Mouse (Mus musculus): ENCODE results near the gene Ccdc69. TPM values are rescaled to one million over a fixed set of nuclear protein-coding genes. Genes with fewer than 3 reads are reported as not detected.

The Ccdc69 gene
- polyA plus RNA-seq, 1 experiment from 2014 or later: 0.49 TPM

DNA sequence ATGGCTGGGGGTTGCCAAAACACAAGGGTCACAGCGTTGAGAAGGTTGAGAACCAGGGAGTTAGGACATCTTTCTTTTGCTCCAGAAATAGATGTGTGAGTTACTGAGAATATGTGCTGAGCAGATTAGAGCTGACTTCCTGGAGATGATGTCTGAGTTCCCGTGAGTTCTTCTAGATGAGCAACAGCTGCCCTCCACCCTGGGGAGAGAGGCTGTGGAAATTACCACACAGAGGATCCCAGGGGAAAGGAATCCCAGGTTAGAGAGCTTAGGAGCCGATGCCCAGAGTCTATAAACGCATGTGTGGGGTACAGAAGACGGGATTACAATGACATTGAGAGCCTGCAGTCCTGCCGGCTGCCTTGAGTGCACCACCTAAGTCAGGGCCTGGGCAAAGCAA, 59.9 kb downstream of the Ccdc69 start:
- no peak for ATAC-seq (ENCODE audit: low FRiP score, low read depth)
- Histone ChIP-seq H3K4me1 (replicated peaks) (peaks cover 48% of the 10 kb centered on the region), H3K4me2 (no peak overlapping the region), H3K9ac (no peak overlapping the region), H3K36me3 (no peaks in the 10 kb centered on the region), H3K9me3 (no peaks in the 10 kb centered on the region), H3K4me3 (no peak overlapping the region), H3K27me3 (no peaks in the 10 kb centered on the region), H3K27ac (replicated peaks) (no peak overlapping the region)
- 77% methylated on average over 6 of the region's 6 CpGs for WGBS

DNA sequence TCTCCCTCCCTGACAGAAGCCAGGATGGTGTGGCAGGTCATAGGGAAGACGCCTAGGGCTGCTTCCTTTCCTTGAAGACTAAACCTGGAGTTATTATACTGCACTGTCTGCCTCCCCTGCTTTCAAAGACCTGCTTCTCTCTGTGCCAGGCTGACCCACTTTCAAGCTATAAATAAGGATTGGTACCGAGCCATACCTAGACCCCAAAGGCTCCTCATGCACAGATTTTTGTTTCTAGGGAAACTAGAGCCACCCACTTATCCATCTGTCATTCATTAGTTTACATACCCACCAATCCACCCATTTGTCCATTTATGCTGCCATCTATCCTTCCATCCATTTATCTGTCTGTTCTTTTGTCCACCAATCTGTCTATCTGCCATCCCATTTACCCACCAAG, 60.7 kb downstream of the Ccdc69 start:
- no peak overlapping the region for H3K4me3 ChIP-seq
- no peak overlapping the region for H3K9ac ChIP-seq
- no peak overlapping the region for H3K27ac ChIP-seq (replicated peaks)
- no peak overlapping the region for H3K4me2 ChIP-seq
- H3K27me3 ChIP-seq: no peaks in the 10 kb centered on the region
- WGBS: 70% methylated on average over 2 of the region's 2 CpGs
- ATAC-seq (ENCODE audit: low FRiP score, low read depth): no peak
- no peaks in the 10 kb centered on the region for H3K9me3 ChIP-seq
- no peaks in the 10 kb centered on the region for H3K36me3 ChIP-seq
- H3K4me1 ChIP-seq (replicated peaks): peaks cover 40% of the 10 kb centered on the region

GRCm38 (mm10) chr11:55016758-55017157, 61.2 kb downstream of the Ccdc69 start:
- no peaks in the 10 kb centered on the region for H3K9me3 ChIP-seq
- no peak overlapping the region for H3K4me3 ChIP-seq
- no peaks in the 10 kb centered on the region for H3K36me3 ChIP-seq
- H3K27ac ChIP-seq (replicated peaks): no peak overlapping the region
- H3K27me3 ChIP-seq: no peaks in the 10 kb centered on the region
- no peak for ATAC-seq (ENCODE audit: low FRiP score, low read depth)
- no peak overlapping the region for H3K9ac ChIP-seq
- peaks cover 36% of the 10 kb centered on the region for H3K4me1 ChIP-seq (replicated peaks)
- WGBS: 30% methylated on average over 1 of the region's 1 CpGs
- H3K4me2 ChIP-seq: no peak overlapping the region

DNA sequence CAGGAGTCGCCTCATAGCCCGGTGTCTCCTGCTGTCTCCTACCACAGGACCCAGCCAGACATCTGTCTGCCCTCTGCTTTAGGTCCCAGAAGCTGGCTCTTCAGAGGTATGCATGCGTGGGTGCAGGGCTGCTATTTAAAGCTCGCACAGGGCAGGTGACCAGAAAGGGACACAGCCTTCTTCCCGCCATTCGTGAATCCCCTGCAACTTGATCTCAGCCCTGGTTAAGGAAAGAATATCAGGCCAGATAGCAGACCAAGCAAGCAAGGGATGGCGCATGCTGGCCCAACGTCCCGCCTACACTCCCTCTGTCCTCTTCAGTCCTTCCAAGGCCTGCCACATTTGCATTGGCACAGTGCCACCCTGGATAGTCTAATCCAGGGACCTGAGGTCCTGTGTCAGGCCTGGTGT, 62.1 kb downstream of the Ccdc69 start:
- Histone ChIP-seq H3K36me3 (peaks cover 5% of the 10 kb centered on the region), H3K4me2 (no peak overlapping the region), H3K27me3 (no peaks in the 10 kb centered on the region), H3K9me3 (no peaks in the 10 kb centered on the region), H3K9ac (no peak overlapping the region), H3K4me1 (replicated peaks) (peaks cover 26% of the 10 kb centered on the region), H3K4me3 (no peak overlapping the region), H3K27ac (replicated peaks) (peak overlapping the region; percentile 81)
- 62% methylated on average over 9 of the region's 9 CpGs for WGBS
- ATAC-seq (ENCODE audit: low FRiP score, low read depth): peak; percentile 80; the same call in 1 of the 2 replicates

DNA sequence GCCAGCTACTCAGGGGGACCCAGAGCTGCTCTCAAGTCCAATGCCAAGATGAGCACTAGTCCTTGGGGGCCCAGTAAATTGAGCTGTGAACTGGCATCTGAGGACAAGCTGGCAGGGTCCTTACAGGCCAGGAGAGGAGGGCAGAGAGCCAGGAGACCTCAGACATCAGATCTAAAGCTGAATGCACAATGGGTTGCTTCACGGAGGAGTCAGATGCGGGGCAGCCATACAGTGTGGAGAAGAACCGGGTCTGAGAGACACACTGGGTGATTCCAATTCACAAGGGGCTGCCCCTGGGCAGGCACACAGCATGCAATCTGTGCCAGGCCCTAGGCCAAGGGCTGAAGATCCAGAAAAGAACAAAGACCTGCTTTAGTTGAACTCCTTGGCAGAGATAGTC, 62.7 kb downstream of the Ccdc69 start:
- ATAC-seq (ENCODE audit: low FRiP score, low read depth): peak; percentile 80
- WGBS: 27% methylated on average over 3 of the region's 3 CpGs
- peaks cover 26% of the 10 kb centered on the region for H3K4me1 ChIP-seq (replicated peaks)

GRCm38 (mm10) chr11:55013802-55014201, 64.1 kb downstream of the Ccdc69 start:
- no peak for ATAC-seq (ENCODE audit: low FRiP score, low read depth)
- Histone ChIP-seq H3K27ac (replicated peaks) (no peak overlapping the region), H3K27me3 (no peaks in the 10 kb centered on the region), H3K4me3 (no peak overlapping the region), H3K4me2 (no peak overlapping the region), H3K9me3 (no peaks in the 10 kb centered on the region), H3K4me1 (replicated peaks) (peaks cover 26% of the 10 kb centered on the region), H3K9ac (no peak overlapping the region), H3K36me3 (peaks cover 15% of the 10 kb centered on the region)
- WGBS: 75% methylated on average over 6 of the region's 6 CpGs

More for the DNA sequence above, 62.7 kb downstream of the Ccdc69 start:
- Histone ChIP-seq H3K9me3 (no peaks in the 10 kb centered on the region), H3K4me3 (no peak overlapping the region), H3K27me3 (no peaks in the 10 kb centered on the region), H3K4me2 (no peak overlapping the region), H3K27ac (replicated peaks) (peak overlapping the region; percentile 81), H3K9ac (no peak overlapping the region), H3K36me3 (peaks cover 10% of the 10 kb centered on the region)

DNA sequence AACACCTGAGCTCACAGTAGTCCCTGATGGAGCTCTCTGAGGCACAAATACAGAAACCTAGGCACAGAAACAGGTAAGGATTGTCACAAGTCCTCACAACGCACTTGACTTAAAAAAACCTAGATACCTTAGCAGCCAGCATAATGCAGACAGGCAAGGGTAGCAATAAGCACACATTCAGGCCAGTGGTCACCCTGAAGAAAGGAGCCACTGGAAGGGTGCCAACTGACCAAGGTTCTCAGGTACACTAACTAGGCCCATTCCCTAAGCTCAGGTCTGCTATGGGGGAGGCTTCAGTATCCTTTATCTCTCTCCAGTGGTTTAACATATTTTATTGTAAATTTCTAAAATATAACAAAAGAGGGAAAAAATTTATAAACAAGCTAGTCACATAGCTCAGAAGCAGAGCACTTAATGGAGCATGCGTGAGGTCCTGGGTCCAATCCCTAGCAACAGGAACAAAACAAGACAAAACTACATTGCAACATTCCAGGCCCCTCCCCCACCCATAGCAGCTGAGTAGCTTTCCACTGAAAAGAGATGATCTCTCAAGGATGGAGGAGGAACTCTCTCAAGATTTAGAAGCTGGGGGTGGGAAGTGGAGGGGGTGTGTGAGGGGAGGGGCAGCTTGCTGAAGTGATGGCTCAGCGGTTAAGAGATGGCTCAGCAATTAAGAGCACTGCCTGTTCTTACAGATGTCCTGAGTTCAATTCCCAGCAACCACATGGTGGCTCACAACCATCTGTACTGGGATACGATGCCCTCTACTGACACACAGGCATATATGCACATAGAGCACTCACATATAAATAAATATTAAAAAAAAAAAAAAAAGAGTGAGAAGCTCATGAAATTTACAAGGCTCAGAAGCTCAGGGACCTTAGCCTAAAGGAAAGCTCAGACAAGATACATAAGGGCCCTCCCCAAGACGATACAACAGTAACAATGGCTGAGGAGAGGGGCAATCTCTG, 65.1 kb downstream of the Ccdc69 start:
- Histone ChIP-seq H3K9me3 (no peaks in the 10 kb centered on the region), H3K9ac (no peak overlapping the region), H3K36me3 (peaks cover 18% of the 10 kb centered on the region), H3K27me3 (no peaks in the 10 kb centered on the region), H3K27ac (replicated peaks) (no peak overlapping the region), H3K4me1 (replicated peaks) (peaks cover 26% of the 10 kb centered on the region), H3K4me3 (no peak overlapping the region), H3K4me2 (no peak overlapping the region)
- WGBS: 75% methylated on average over 5 of the region's 5 CpGs
- ATAC-seq (ENCODE audit: low FRiP score, low read depth): no peak

- Histone ChIP-seq H3K27ac (replicated peaks) (no peak overlapping the region), H3K4me1 (replicated peaks) (peaks cover 17% of the 10 kb centered on the region), H3K9ac (no peak overlapping the region), H3K9me3 (no peaks in the 10 kb centered on the region), H3K27me3 (no peaks in the 10 kb centered on the region), H3K36me3 (peaks cover 23% of the 10 kb centered on the region), H3K4me3 (no peak overlapping the region), H3K4me2 (no peak overlapping the region)
- ATAC-seq (ENCODE audit: low FRiP score, low read depth): no peak
- 90% methylated on average over 3 of the region's 3 CpGs for WGBS
Observed at GRCm38 (mm10) chr11:55011440-55011839, 66.5 kb downstream of the Ccdc69 start.

- Histone ChIP-seq H3K36me3 (peaks cover 32% of the 10 kb centered on the region), H3K27ac (replicated peaks) (no peak overlapping the region), H3K27me3 (no peaks in the 10 kb centered on the region), H3K9ac (no peak overlapping the region), H3K4me1 (replicated peaks) (no peaks in the 10 kb centered on the region), H3K4me2 (no peak overlapping the region), H3K4me3 (no peak overlapping the region), H3K9me3 (no peaks in the 10 kb centered on the region)
- ATAC-seq (ENCODE audit: low FRiP score, low read depth): no peak
- WGBS: 82% methylated on average over 6 of the region's 6 CpGs
Observed at GRCm38 (mm10) chr11:55008230-55008629, 69.7 kb downstream of the Ccdc69 start.

DNA sequence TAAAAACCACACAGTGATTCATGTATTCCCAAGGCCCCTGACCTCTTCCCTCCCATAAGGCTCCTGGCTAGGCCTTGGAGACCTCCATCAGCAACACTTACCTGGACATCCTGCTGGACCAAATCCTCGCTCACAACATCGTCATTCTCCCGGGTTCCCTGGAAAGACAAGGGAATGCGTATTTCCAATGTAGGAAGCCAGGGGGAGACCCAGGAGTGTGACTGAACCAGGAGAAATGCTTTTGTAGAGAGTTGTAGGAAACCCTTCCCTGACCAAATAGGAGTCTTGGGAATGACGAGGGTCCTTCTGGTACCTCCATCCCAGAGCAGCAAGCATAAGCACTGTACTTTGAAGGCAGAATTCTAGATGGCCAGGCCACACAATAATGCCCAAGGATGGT, 72.2 kb downstream of the Ccdc69 start:
- Histone ChIP-seq H3K9me3 (no peaks in the 10 kb centered on the region), H3K4me2 (no peak overlapping the region), H3K4me3 (no peak overlapping the region), H3K27ac (replicated peaks) (no peak overlapping the region), H3K36me3 (peaks cover 37% of the 10 kb centered on the region), H3K4me1 (replicated peaks) (no peaks in the 10 kb centered on the region), H3K27me3 (no peaks in the 10 kb centered on the region), H3K9ac (no peak overlapping the region)
- WGBS: 85% methylated on average over 5 of the region's 5 CpGs
- no peak for ATAC-seq (ENCODE audit: low FRiP score, low read depth)

GRCm38 (mm10) chr11:55004970-55005502, 72.9 kb downstream of the Ccdc69 start:
- H3K9ac ChIP-seq: no peak overlapping the region
- H3K4me3 ChIP-seq: no peak overlapping the region
- no peaks in the 10 kb centered on the region for H3K9me3 ChIP-seq
- ATAC-seq (ENCODE audit: low FRiP score, low read depth): no peak
- H3K4me2 ChIP-seq: no peak overlapping the region
- no peaks in the 10 kb centered on the region for H3K27me3 ChIP-seq
- no peaks in the 10 kb centered on the region for H3K4me1 ChIP-seq (replicated peaks)
- H3K36me3 ChIP-seq: peaks cover 38% of the 10 kb centered on the region
- 85% methylated on average over 7 of the region's 7 CpGs for WGBS
- H3K27ac ChIP-seq (replicated peaks): no peak overlapping the region
